Mouse (Mus musculus): ENCODE data around the gene Polr2f. TPM values are rescaled to one million over a fixed set of nuclear protein-coding genes. Genes with fewer than 3 reads are reported as not detected.

The Polr2f gene
- polyA plus RNA-seq, 1 experiment from 2014 or later: 302 TPM

DNA sequence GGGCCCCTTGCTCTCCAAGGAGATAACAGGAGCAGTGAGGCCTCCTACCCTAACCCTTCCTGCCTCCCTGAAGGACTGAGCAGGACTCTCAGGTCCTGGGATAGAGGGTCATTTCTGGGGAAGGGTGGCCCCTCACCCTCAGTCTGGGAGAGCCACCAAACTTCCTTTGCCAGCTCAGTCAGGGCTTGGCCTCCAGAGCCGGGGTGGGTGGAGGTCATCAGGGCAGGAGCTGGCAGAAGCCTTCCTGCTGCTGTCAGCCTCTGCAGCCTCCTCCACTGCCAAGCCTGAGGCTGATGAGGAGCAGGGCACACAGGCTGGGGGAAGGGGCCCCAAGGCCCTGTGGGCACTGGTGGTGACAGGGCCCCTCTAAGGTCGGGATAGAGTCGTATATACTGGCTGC is 14.8 kb downstream of the Polr2f start:
- H3K4me1 ChIP-seq (ENCODE audit: control insufficient read depth, insufficient read depth, low read length): no peaks in the 10 kb centered on the region
- no peak overlapping the region for H3K4me2 ChIP-seq (ENCODE audit: low read depth, low read length)
- no peaks in the 10 kb centered on the region for H3K9me3 ChIP-seq (replicated peaks; ENCODE audit: control insufficient read depth, low read length)
- WGBS: 29% methylated on average over 3 of the region's 3 CpGs
- H3K4me3 ChIP-seq (replicated peaks; ENCODE audit: low read length): no peak overlapping the region
- ATAC-seq (ENCODE audit: insufficient read depth, low FRiP score): no peak
- H3K36me3 ChIP-seq (ENCODE audit: control insufficient read depth, insufficient read depth, low read length): no peaks in the 10 kb centered on the region
- peaks cover 5% of the 10 kb centered on the region; the same call in 1 of the 2 replicates for H3K27me3 ChIP-seq (ENCODE audit: control insufficient read depth, insufficient read depth, low read length)
- H3K9ac ChIP-seq (ENCODE audit: low read length): no peak overlapping the region
- no peak overlapping the region for H3K27ac ChIP-seq (ENCODE audit: low read length)

DNA sequence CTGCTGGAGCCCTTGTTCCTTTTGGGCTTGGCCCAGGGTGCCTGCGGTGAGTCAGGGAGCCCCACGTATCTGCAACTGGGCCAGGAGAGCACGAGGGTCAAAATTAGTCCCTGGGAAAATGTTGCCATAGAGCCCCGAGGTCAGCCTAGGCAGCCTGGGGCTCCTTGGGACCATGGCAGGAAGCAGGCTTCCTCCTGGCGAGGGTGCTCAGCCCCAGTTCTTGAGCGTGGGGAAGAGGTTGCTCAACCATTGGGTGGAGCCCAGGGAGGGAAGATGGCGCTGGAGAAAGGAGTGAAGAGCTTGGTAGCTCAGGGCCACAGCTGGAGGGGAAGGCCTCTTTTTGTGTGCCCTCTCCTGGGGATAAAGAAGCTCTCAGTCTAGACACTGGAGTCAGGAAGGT is 21.5 kb downstream of the Polr2f start:
- no peaks in the 10 kb centered on the region for H3K4me1 ChIP-seq (ENCODE audit: control insufficient read depth, insufficient read depth, low read length)
- no peak overlapping the region for H3K27ac ChIP-seq (ENCODE audit: low read length)
- WGBS: 63% methylated on average over 7 of the region's 7 CpGs
- H3K9ac ChIP-seq (ENCODE audit: low read length): no peak overlapping the region
- peaks cover 56% of the 10 kb centered on the region for H3K27me3 ChIP-seq (ENCODE audit: control insufficient read depth, insufficient read depth, low read length)
- H3K4me2 ChIP-seq (ENCODE audit: low read depth, low read length): no peak overlapping the region
- no peaks in the 10 kb centered on the region for H3K36me3 ChIP-seq (ENCODE audit: control insufficient read depth, insufficient read depth, low read length)
- no peaks in the 10 kb centered on the region for H3K9me3 ChIP-seq (replicated peaks; ENCODE audit: control insufficient read depth, low read length)
- H3K4me3 ChIP-seq (replicated peaks; ENCODE audit: low read length): peak overlapping the region; percentile 17; the same call in 1 of the 2 replicates
- ATAC-seq (ENCODE audit: insufficient read depth, low FRiP score): no peak

DNA sequence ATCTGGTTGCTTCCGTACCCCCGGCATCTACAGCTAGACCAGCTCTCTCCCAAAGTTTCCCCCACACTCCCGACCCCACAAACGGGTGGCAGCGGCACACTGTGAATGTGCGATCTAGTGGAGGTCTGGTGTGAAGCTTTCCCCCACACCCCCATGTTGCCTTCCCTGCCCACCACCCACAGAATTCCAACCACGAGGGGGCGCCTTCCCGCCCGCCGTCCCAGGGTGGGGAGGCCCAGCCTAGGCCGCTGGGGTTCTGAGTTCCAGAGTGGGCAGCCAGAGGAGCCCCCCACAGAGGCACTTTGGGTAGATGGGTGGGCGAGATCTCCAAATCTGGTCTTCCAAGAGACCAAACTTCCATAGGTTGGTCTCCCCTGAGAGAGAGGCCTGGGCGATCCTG is 22.0 kb downstream of the Polr2f start:
- no peak overlapping the region; the same call in 1 of the 2 replicates for H3K4me3 ChIP-seq (replicated peaks; ENCODE audit: low read length)
- peaks cover 56% of the 10 kb centered on the region for H3K27me3 ChIP-seq (ENCODE audit: control insufficient read depth, insufficient read depth, low read length)

DNA sequence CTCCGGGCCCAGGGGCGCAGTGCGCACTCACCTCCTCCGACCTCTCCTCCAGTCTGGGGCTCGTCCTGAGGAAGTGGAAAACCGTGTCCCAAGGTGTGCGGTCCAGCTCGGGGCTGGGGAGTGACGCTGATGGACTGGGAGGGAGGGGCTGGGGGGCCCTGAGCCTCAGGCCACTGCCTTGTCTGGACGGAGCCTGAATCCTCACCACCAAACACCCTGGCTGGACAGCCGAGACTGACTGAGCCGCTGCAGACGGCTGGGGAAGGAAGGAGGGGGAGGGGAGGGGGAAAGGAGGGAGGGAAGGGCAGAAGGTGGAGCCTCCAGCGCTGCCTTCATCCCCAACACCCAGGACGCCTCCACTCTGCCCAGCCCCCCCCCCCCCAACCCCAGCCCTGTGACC is 23.4 kb downstream of the Polr2f start:
- 11% methylated on average over 13 of the region's 15 CpGs for WGBS
- H3K4me3 ChIP-seq (replicated peaks; ENCODE audit: low read length): peak overlapping the region; percentile 25; the same call in 1 of the 2 replicates
- 0 out of 2 replicates have a peak, but pooled peaks have one; percentile 8 for ATAC-seq (ENCODE audit: insufficient read depth, low FRiP score)
- no peaks in the 10 kb centered on the region for H3K9me3 ChIP-seq (replicated peaks; ENCODE audit: control insufficient read depth, low read length)
- no peaks in the 10 kb centered on the region for H3K4me1 ChIP-seq (ENCODE audit: control insufficient read depth, insufficient read depth, low read length)
- peak overlapping the region; percentile 47; the same call in 1 of the 2 replicates for H3K9ac ChIP-seq (ENCODE audit: low read length)
- H3K4me2 ChIP-seq (ENCODE audit: low read depth, low read length): no peak overlapping the region
- no peaks in the 10 kb centered on the region for H3K36me3 ChIP-seq (ENCODE audit: control insufficient read depth, insufficient read depth, low read length)
- H3K27ac ChIP-seq (ENCODE audit: low read length): no peak overlapping the region
- H3K27me3 ChIP-seq (ENCODE audit: control insufficient read depth, insufficient read depth, low read length): peaks cover 56% of the 10 kb centered on the region

More for the DNA sequence above, 22.0 kb downstream of the Polr2f start:
- no peaks in the 10 kb centered on the region for H3K9me3 ChIP-seq (replicated peaks; ENCODE audit: control insufficient read depth, low read length)
- H3K27ac ChIP-seq (ENCODE audit: low read length): no peak overlapping the region
- 40% methylated on average over 14 of the region's 14 CpGs for WGBS
- ATAC-seq (ENCODE audit: insufficient read depth, low FRiP score): no peak
- no peaks in the 10 kb centered on the region for H3K36me3 ChIP-seq (ENCODE audit: control insufficient read depth, insufficient read depth, low read length)
- no peaks in the 10 kb centered on the region for H3K4me1 ChIP-seq (ENCODE audit: control insufficient read depth, insufficient read depth, low read length)
- H3K9ac ChIP-seq (ENCODE audit: low read length): 0 out of 2 replicates have a peak overlapping the region, but pooled peaks have one; percentile 12
- no peak overlapping the region for H3K4me2 ChIP-seq (ENCODE audit: low read depth, low read length)

DNA sequence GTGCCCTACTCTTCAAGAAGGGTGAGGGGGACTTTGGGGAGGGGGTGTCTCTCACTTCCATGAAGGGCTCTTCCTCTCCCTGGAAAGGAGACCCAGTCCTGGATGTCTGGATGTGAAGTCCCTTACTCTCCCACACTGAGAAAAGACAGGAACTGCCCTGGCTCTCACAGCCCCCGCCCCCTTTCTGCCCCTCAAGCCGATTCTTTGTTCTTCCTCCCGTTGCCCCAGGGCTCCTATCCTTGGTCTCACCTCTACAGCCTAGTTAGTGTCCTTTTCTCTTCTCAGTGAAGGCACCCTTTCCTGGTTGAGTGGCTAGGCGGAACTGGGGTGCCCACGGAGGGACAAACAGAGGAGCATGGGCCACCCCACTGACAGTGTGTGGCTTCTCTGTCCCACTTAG is 24.3 kb downstream of the Polr2f start, which contains the start of gene Sox10:
TSS of gene Sox10 (minus strand) at position 101 of the 400 bp plus-strand sequence.
- Histone ChIP-seq H3K4me1 (ENCODE audit: control insufficient read depth, insufficient read depth, low read length) (no peaks in the 10 kb centered on the region), H3K27ac (ENCODE audit: low read length) (peak within 1 kb of the TSS; percentile 42; the same call in 1 of the 2 replicates), H3K9me3 (replicated peaks; ENCODE audit: control insufficient read depth, low read length) (no peaks in the 10 kb centered on the region), H3K4me3 (replicated peaks; ENCODE audit: low read length) (peak within 1 kb of the TSS; percentile 25; the same call in 1 of the 2 replicates), H3K36me3 (ENCODE audit: control insufficient read depth, insufficient read depth, low read length) (no peaks in the 10 kb centered on the region), H3K27me3 (ENCODE audit: control insufficient read depth, insufficient read depth, low read length) (peaks cover 56% of the 10 kb centered on the region), H3K4me2 (ENCODE audit: low read depth, low read length) (no peak within 1 kb of the TSS), H3K9ac (ENCODE audit: low read length) (peak within 1 kb of the TSS; percentile 47)
- 48% methylated on average over 5 of the region's 5 CpGs for WGBS
- ATAC-seq (ENCODE audit: insufficient read depth, low FRiP score): no peak

DNA sequence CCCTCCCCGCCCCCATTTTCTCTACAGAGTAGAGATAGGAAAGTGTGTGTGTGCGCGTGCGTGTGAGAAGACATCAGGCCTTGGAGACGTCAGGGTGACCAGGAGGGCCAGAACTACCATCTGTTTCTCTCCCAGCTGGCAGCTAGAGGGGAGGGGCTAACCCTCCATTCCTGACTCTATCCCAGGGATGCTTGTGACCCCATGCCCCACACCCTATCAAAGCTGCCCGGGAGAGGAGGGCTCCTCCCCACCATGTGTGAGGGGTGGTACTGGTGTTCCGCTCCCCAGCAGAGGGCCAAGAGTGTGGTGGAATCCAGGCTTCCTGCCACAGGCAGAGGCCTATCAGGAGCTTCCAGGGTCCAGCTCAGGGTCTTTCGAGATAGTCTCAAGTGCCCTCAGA is 25.9 kb downstream of the Polr2f start:
- no peaks in the 10 kb centered on the region for H3K36me3 ChIP-seq (ENCODE audit: control insufficient read depth, insufficient read depth, low read length)
- H3K4me2 ChIP-seq (ENCODE audit: low read depth, low read length): no peak overlapping the region

DNA sequence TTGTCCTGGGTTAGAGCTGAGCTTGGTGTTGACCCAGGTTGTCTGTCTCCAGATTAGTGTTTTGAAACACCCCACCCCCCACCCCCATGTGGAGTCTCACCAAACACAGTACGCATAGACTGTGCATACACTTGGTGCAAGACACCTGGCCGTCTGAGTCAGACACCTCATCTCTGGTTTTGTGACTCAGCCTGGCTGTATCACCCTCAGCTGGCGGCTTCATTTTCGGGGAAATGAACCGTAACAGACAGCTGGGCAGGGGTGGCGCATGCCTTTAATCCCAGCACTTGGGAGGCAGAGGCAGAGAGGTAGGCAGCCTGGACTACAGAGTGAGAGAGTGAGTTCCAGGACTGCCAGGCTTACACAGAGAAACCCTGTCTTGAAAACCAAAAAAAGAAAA is 36.1 kb downstream of the Polr2f start:
- Histone ChIP-seq H3K9ac (ENCODE audit: low read length) (no peak overlapping the region), H3K4me3 (replicated peaks; ENCODE audit: low read length) (no peak overlapping the region), H3K36me3 (ENCODE audit: control insufficient read depth, insufficient read depth, low read length) (no peaks in the 10 kb centered on the region), H3K27me3 (ENCODE audit: control insufficient read depth, insufficient read depth, low read length) (no peaks in the 10 kb centered on the region; the same call in 1 of the 2 replicates), H3K4me1 (ENCODE audit: control insufficient read depth, insufficient read depth, low read length) (no peaks in the 10 kb centered on the region), H3K4me2 (ENCODE audit: low read depth, low read length) (no peak overlapping the region), H3K27ac (ENCODE audit: low read length) (no peak overlapping the region), H3K9me3 (replicated peaks; ENCODE audit: control insufficient read depth, low read length) (no peaks in the 10 kb centered on the region)
- ATAC-seq (ENCODE audit: insufficient read depth, low FRiP score): no peak
- 56% methylated on average over 6 of the region's 6 CpGs for WGBS

More for the DNA sequence above, 25.9 kb downstream of the Polr2f start:
- Histone ChIP-seq H3K9ac (ENCODE audit: low read length) (no peak overlapping the region), H3K9me3 (replicated peaks; ENCODE audit: control insufficient read depth, low read length) (no peaks in the 10 kb centered on the region), H3K4me1 (ENCODE audit: control insufficient read depth, insufficient read depth, low read length) (no peaks in the 10 kb centered on the region), H3K27me3 (ENCODE audit: control insufficient read depth, insufficient read depth, low read length) (peaks cover 44% of the 10 kb centered on the region), H3K4me3 (replicated peaks; ENCODE audit: low read length) (no peak overlapping the region), H3K27ac (ENCODE audit: low read length) (no peak overlapping the region)
- 49% methylated on average over 8 of the region's 8 CpGs for WGBS
- peak; percentile 30; the same call in 1 of the 2 replicates for ATAC-seq (ENCODE audit: insufficient read depth, low FRiP score)

DNA sequence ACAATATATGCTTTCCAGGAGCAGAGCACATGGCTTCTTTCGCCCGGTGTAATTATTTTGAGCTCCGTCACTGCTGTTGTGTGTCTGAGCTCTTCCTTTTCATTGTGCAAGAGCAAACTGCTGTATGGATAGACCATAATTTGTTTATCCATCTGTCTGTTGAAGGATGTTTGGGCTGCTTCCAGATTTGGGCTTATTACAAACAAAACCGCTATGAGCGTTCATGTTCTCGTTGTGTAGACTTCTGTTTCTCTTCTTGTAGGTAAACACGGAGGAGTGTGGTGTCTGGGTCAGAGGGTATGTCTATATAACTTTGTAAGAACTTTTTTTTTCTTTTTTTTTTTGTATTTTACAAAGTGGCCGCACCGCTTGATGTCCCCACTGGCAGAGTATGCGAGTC is 44.4 kb downstream of the Polr2f start:
- ATAC-seq (ENCODE audit: insufficient read depth, low FRiP score): no peak
- Histone ChIP-seq H3K9ac (ENCODE audit: low read length) (no peak overlapping the region), H3K4me1 (ENCODE audit: control insufficient read depth, insufficient read depth, low read length) (no peaks in the 10 kb centered on the region), H3K27ac (ENCODE audit: low read length) (no peak overlapping the region), H3K27me3 (ENCODE audit: control insufficient read depth, insufficient read depth, low read length) (no peaks in the 10 kb centered on the region), H3K9me3 (replicated peaks; ENCODE audit: control insufficient read depth, low read length) (no peaks in the 10 kb centered on the region), H3K36me3 (ENCODE audit: control insufficient read depth, insufficient read depth, low read length) (no peaks in the 10 kb centered on the region), H3K4me2 (ENCODE audit: low read depth, low read length) (no peak overlapping the region), H3K4me3 (replicated peaks; ENCODE audit: low read length) (no peak overlapping the region)
- WGBS: 51% methylated on average over 10 of the region's 10 CpGs

DNA sequence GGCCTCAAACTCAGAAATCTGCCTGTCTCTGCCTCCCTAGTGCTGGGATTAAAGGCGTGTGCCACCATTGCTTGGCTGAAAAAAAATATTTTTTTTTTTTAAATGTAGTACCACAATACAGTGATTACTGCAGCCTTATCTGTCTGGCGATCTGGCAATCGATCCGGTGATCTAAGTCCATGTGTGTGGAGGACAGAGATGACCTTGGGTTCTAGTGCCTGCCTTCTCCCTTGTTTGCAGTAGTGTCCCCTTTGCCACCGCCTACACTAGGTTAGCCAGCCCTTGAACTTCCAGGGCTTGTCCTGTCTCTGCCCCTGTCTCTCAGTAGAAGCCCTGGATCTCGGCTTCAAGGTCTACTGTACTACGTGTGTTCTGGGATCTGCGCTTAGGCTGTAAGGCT is 47.0 kb downstream of the Polr2f start:
- no peaks in the 10 kb centered on the region for H3K36me3 ChIP-seq (ENCODE audit: control insufficient read depth, insufficient read depth, low read length)
- H3K4me1 ChIP-seq (ENCODE audit: control insufficient read depth, insufficient read depth, low read length): peaks cover 2% of the 10 kb centered on the region; the same call in 1 of the 2 replicates
- no peak overlapping the region for H3K4me3 ChIP-seq (replicated peaks; ENCODE audit: low read length)
- no peak overlapping the region for H3K9ac ChIP-seq (ENCODE audit: low read length)
- no peaks in the 10 kb centered on the region for H3K27me3 ChIP-seq (ENCODE audit: control insufficient read depth, insufficient read depth, low read length)
- H3K27ac ChIP-seq (ENCODE audit: low read length): no peak overlapping the region
- no peak for ATAC-seq (ENCODE audit: insufficient read depth, low FRiP score)
- no peaks in the 10 kb centered on the region for H3K9me3 ChIP-seq (replicated peaks; ENCODE audit: control insufficient read depth, low read length)
- H3K4me2 ChIP-seq (ENCODE audit: low read depth, low read length): no peak overlapping the region
- WGBS: 86% methylated on average over 8 of the region's 8 CpGs
